Mouse (Mus musculus) intestine, embryonic 14.5 days (tissue): Measurements from ENCODE around the gene Cnr2. TPM values are rescaled to one million over a fixed set of nuclear protein-coding genes. Genes with fewer than 3 reads are reported as not detected.

ENCODE experiments used
- ATAC-seq: fragments of 200-750 bp; cut with Nextera tagmentation; replicated peaks from 2 replicates; pipeline ENCODE4 v1.8.0; 2017; ENCODE audit warnings: low read depth, moderate number of reproducible peaks, moderate TSS enrichment, moderate library complexity; ENCODE audit not compliant: low FRiP score, low TSS enrichment
- DNase-seq: peaks from one replicate; pipeline ENCODE4 v3.0.0-alpha.2; 2018; ENCODE audit warnings: low spot score
- H3K27ac ChIP-seq: fragments of 300-500 bp; sonication (generic); 2 replicates; pipeline ENCODE4 v1.5.1; 2014; ENCODE audit warnings: low read depth, mild to moderate bottlenecking, control low read depth
- H3K27me3 ChIP-seq: fragments of 300-500 bp; sonication (generic); replicated peaks from 2 replicates; pipeline ENCODE4 v1.6.1; 2014; ENCODE audit warnings: low read length, control low read depth; ENCODE audit not compliant: control insufficient read depth, insufficient read depth
- H3K36me3 ChIP-seq: fragments of 300-500 bp; sonication (generic); 2 replicates; pipeline ENCODE4 v1.6.1; 2014; ENCODE audit warnings: low read length, control low read depth; ENCODE audit not compliant: control insufficient read depth, insufficient read depth
- H3K4me1 ChIP-seq: fragments of 300-500 bp; sonication (generic); replicated peaks from 2 replicates; pipeline ENCODE4 v1.6.1; 2014; ENCODE audit warnings: low read length, control low read depth, mixed read lengths; ENCODE audit not compliant: control insufficient read depth, insufficient read depth
- H3K4me2 ChIP-seq: fragments of 300-500 bp; sonication (generic); 2 replicates; pipeline ENCODE4 v1.6.1; 2014; ENCODE audit warnings: low read length
- H3K4me3 ChIP-seq: fragments of 300-500 bp; sonication (generic); 2 replicates; pipeline ENCODE4 v1.5.1; 2014; ENCODE audit warnings: low read depth, low read length, control low read depth, mixed read lengths
- H3K9ac ChIP-seq: fragments of 300-500 bp; sonication (generic); 2 replicates; pipeline ENCODE4 v1.6.1; 2014; ENCODE audit warnings: mild to moderate bottlenecking, low read length
- H3K9me3 ChIP-seq: fragments of 300-500 bp; sonication (generic); 2 replicates; pipeline ENCODE4 v1.6.1; 2016; ENCODE audit warnings: low read length, control low read depth; ENCODE audit not compliant: control insufficient read depth
- WGBS: fragments of 180-500 bp; shearing (Covaris S2); extraction: QIAGEN DNeasy Blood & Tissue Kit; methylation state at CpG from one replicate; pipeline ENCODE4 v1.1.7; 2014; 5-methylcytosine and 5-hydroxymethylcytosine counted together
- polyA plus RNA-seq: library from polyadenylated mRNA; unstranded; fragments of >200 nt; fragmentation: Nextera tagmentation; extraction: Ambion mirVana; gene quantifications from 2 replicates; pipeline ENCODE4 v1.2.1, GENCODE M21; 2014

Gene Cnr2
- polyA plus RNA-seq, 1 experiment from 2014 or later, result 0.24 TPM

- ATAC-seq, result no peak
- Histone ChIP-seq H3K9ac (no peak overlapping the region), H3K36me3 (no peaks in the 10 kb centered on the region), H3K9me3 (no peaks in the 10 kb centered on the region), H3K4me1 (peaks cover 8% of the 10 kb centered on the region), H3K4me3 (no peak overlapping the region), H3K4me2 (no peak overlapping the region), H3K27me3 (no peaks in the 10 kb centered on the region), H3K27ac (no peak overlapping the region)
- no peak for DNase-seq
- WGBS, result 76% methylated on average over 6 of the region's 6 CpGs
Observed at GRCm38 (mm10) chr4:135882023-135882422, 13.2 kb upstream of the Cnr2 start.

- Histone ChIP-seq H3K9me3 (no peaks in the 10 kb centered on the region), H3K4me2 (no peak overlapping the region), H3K27ac (no peak overlapping the region), H3K27me3 (no peaks in the 10 kb centered on the region), H3K9ac (no peak overlapping the region), H3K4me1 (0 out of 2 replicates have a peak, but pooled peaks cover 6% of the 10 kb centered on the region), H3K4me3 (no peak overlapping the region), H3K36me3 (no peaks in the 10 kb centered on the region)
- ATAC-seq (no peak), DNase-seq (no peak)
- WGBS, result 36% methylated on average over 10 of the region's 10 CpGs
Observed at GRCm38 (mm10) chr4:135883401-135883851, 11.8 kb upstream of the Cnr2 start.

- peak; percentile 48 for DNase-seq
- H3K4me1 ChIP-seq, result 0 out of 2 replicates have a peak, but pooled peaks cover 6% of the 10 kb centered on the region
- WGBS, result 53% methylated on average over 7 of the region's 7 CpGs
Observed at GRCm38 (mm10) chr4:135883881-135884516, 11.2 kb upstream of the Cnr2 start.

GRCm38 (mm10) chr4:135884531-135884930 lies 10.7 kb upstream of the Cnr2 start:
- Histone ChIP-seq H3K4me1 (0 out of 2 replicates have a peak, but pooled peaks cover 6% of the 10 kb centered on the region), H3K4me2 (no peak overlapping the region), H3K36me3 (no peaks in the 10 kb centered on the region), H3K4me3 (no peak overlapping the region), H3K27me3 (no peaks in the 10 kb centered on the region), H3K9me3 (no peaks in the 10 kb centered on the region), H3K27ac (no peak overlapping the region), H3K9ac (no peak overlapping the region)
- DNase-seq (peak; percentile 43), ATAC-seq (no peak)
- WGBS, result 69% methylated on average over 6 of the region's 6 CpGs

More at GRCm38 (mm10) chr4:135883881-135884516, 11.2 kb upstream of the Cnr2 start:
- Histone ChIP-seq H3K9ac (no peak overlapping the region), H3K9me3 (no peaks in the 10 kb centered on the region), H3K27ac (no peak overlapping the region), H3K4me3 (no peak overlapping the region), H3K27me3 (no peaks in the 10 kb centered on the region), H3K36me3 (no peaks in the 10 kb centered on the region), H3K4me2 (no peak overlapping the region)
- ATAC-seq, result no peak

- H3K4me2 ChIP-seq, result no peak overlapping the region
- no peak for ATAC-seq
- 86% methylated on average over 12 of the region's 12 CpGs for WGBS
Observed at GRCm38 (mm10) chr4:135885676-135886075, 9.5 kb upstream of the Cnr2 start.

GRCm38 (mm10) chr4:135886184-135886583 lies 9.0 kb upstream of the Cnr2 start:
- H3K4me3 ChIP-seq, result no peak overlapping the region
- no peak overlapping the region for H3K4me2 ChIP-seq
- no peak overlapping the region for H3K9ac ChIP-seq
- no peak overlapping the region for H3K27ac ChIP-seq
- 0 out of 2 replicates have a peak, but pooled peaks cover 6% of the 10 kb centered on the region for H3K4me1 ChIP-seq
- 87% methylated on average over 4 of the region's 4 CpGs for whole genome bisulfite sequencing
- no peaks in the 10 kb centered on the region for H3K36me3 ChIP-seq
- H3K9me3 ChIP-seq, result no peaks in the 10 kb centered on the region
- DNase-seq (no peak), ATAC-seq (no peak)
- no peaks in the 10 kb centered on the region for H3K27me3 ChIP-seq

More at GRCm38 (mm10) chr4:135885676-135886075, 9.5 kb upstream of the Cnr2 start:
- DNase-seq, result peak; percentile 38
- no peak overlapping the region for H3K4me3 ChIP-seq
- H3K36me3 ChIP-seq, result no peaks in the 10 kb centered on the region
- 0 out of 2 replicates have a peak, but pooled peaks cover 6% of the 10 kb centered on the region for H3K4me1 ChIP-seq
- no peak overlapping the region for H3K27ac ChIP-seq
- H3K27me3 ChIP-seq, result no peaks in the 10 kb centered on the region
- H3K9me3 ChIP-seq, result no peaks in the 10 kb centered on the region
- H3K9ac ChIP-seq, result no peak overlapping the region

- 0 out of 2 replicates have a peak, but pooled peaks cover 3% of the 10 kb centered on the region for H3K4me1 ChIP-seq
- no peaks in the 10 kb centered on the region for H3K27me3 ChIP-seq
- ATAC-seq (no peak), DNase-seq (no peak)
- H3K27ac ChIP-seq, result no peak overlapping the region
- H3K4me2 ChIP-seq, result no peak overlapping the region
- no peak overlapping the region for H3K4me3 ChIP-seq
- WGBS, result 94% methylated on average over 24 of the region's 24 CpGs
- no peak overlapping the region for H3K9ac ChIP-seq
- no peaks in the 10 kb centered on the region for H3K9me3 ChIP-seq
- no peaks in the 10 kb centered on the region for H3K36me3 ChIP-seq
Observed at GRCm38 (mm10) chr4:135888448-135889057, 6.6 kb upstream of the Cnr2 start.

GRCm38 (mm10) chr4:135889146-135889883 lies 5.9 kb upstream of the Cnr2 start:
- H3K36me3 ChIP-seq, result no peaks in the 10 kb centered on the region
- no peaks in the 10 kb centered on the region for H3K27me3 ChIP-seq
- 79% methylated on average over 7 of the region's 7 CpGs for WGBS
- ATAC-seq (no peak), DNase-seq (no peak)
- no peak overlapping the region for H3K9ac ChIP-seq
- H3K4me2 ChIP-seq, result no peak overlapping the region
- no peak overlapping the region for H3K27ac ChIP-seq
- H3K4me3 ChIP-seq, result no peak overlapping the region
- H3K9me3 ChIP-seq, result no peaks in the 10 kb centered on the region
- H3K4me1 ChIP-seq, result no peaks in the 10 kb centered on the region
